Mouse (Mus musculus) spleen, adult 12 weeks (tissue): ENCODE measurements around the gene AI597479.
"Not testable (repeated sequence)": the region's sequence is repeated elsewhere in the genome, so short reads cannot be mapped to it uniquely, and the experiment has no call there.

Experiments
- DNase-seq: peaks from one replicate; pipeline ENCODE4 v3.0.0; 2022; ENCODE audit warnings: low spot score

AI597479 gene

GRCm38 (mm10) chr1:43124726-43125125, 26.2 kb downstream of the AI597479 start:
- no peak for DNase-seq

GRCm38 (mm10) chr1:43127196-43127595, 28.7 kb downstream of the AI597479 start:
- no peak for DNase-seq

- no peak for DNase-seq
Observed at GRCm38 (mm10) chr1:43127820-43128610, 29.5 kb downstream of the AI597479 start.

- DNase-seq = no peak
Observed at GRCm38 (mm10) chr1:43130219-43130981, 31.9 kb downstream of the AI597479 start.

- DNase-seq = no peak
Observed at GRCm38 (mm10) chr1:43131591-43131990, 33.1 kb downstream of the AI597479 start.

- DNase-seq = not testable (repeated sequence)
Observed at GRCm38 (mm10) chr1:43136488-43137029, 38.0 kb downstream of the AI597479 start.

- no peak for DNase-seq
Observed at GRCm38 (mm10) chr1:43137334-43137733, 38.8 kb downstream of the AI597479 start.

- DNase-seq = no peak
Observed at GRCm38 (mm10) chr1:43138268-43138812, 39.8 kb downstream of the AI597479 start.

- DNase-seq = peak; percentile 65
Observed at GRCm38 (mm10) chr1:43139587-43140266, 41.2 kb downstream of the AI597479 start.

- no peak for DNase-seq
Observed at GRCm38 (mm10) chr1:43141555-43141961, 43.0 kb downstream of the AI597479 start.

GRCm38 (mm10) chr1:43142849-43143248, 44.3 kb downstream of the AI597479 start:
- DNase-seq = no peak

GRCm38 (mm10) chr1:43143284-43143683, 44.8 kb downstream of the AI597479 start:
- no peak for DNase-seq

GRCm38 (mm10) chr1:43143791-43144190, 45.3 kb downstream of the AI597479 start:
- DNase-seq = no peak

- no peak for DNase-seq
Observed at GRCm38 (mm10) chr1:43144338-43144906, 45.9 kb downstream of the AI597479 start.

- no peak for DNase-seq
Observed at GRCm38 (mm10) chr1:43145388-43145787, 46.9 kb downstream of the AI597479 start.

- no peak for DNase-seq
Observed at GRCm38 (mm10) chr1:43147474-43147873, 49.0 kb downstream of the AI597479 start.

GRCm38 (mm10) chr1:43150225-43150624, 51.7 kb downstream of the AI597479 start:
- DNase-seq = no peak

GRCm38 (mm10) chr1:43152626-43153025, 54.1 kb downstream of the AI597479 start:
- DNase-seq = no peak

- no peak for DNase-seq
Observed at GRCm38 (mm10) chr1:43153538-43153937, 55.0 kb downstream of the AI597479 start.

GRCm38 (mm10) chr1:43154491-43154890, 56.0 kb downstream of the AI597479 start:
- no peak for DNase-seq

GRCm38 (mm10) chr1:43157907-43158306, 59.4 kb downstream of the AI597479 start:
- DNase-seq = no peak

- DNase-seq = no peak
Observed at GRCm38 (mm10) chr1:43159429-43159828, 60.9 kb downstream of the AI597479 start.
